ENCODE assay signal across 13 mouse cellular contexts in genomic region chr2:27775006-27775405, GRCm38 (mm10).
DNase-seq lines count a peak whose midpoint lies in the region; ATAC-seq lines count a peak whose summit lies in the region.
"Had no signal": no experiment of that assay in that cellular context is flagged by ENCODE, and none has a peak within 500 bp of the region (broad histone marks: within the 10 kb centered on the region; RNA-seq: fewer than 3 reads in every experiment).

No protein-coding gene starts in this region.

- no peak overlapping the region for H3K4me2 ChIP-seq in forebrain, embryonic 16.5 days (ENCODE audit: low read length)
- no peak overlapping the region for H3K4me2 ChIP-seq in kidney, embryonic 16.5 days (replicated peaks; ENCODE audit: low read depth, low read length)
- no peak overlapping the region; the same call in 1 of the 2 replicates for H3K4me2 ChIP-seq in limb, embryonic 12.5 days
- H3K4me2 ChIP-seq: hindbrain, embryonic 13.5 days; liver, embryonic 12.5 days; midbrain, embryonic 12.5 days had no signal

- 91% methylated on average over 10 of the region's 10 CpGs for WGBS in forebrain, embryonic 10.5 days
- WGBS in forebrain, embryonic 16.5 days = 88% methylated on average over 10 of the region's 10 CpGs
- 91% methylated on average over 10 of the region's 10 CpGs for WGBS in kidney, embryonic 16.5 days
- WGBS in limb, embryonic 12.5 days = 85% methylated on average over 10 of the region's 10 CpGs

- peaks cover 30% of the 10 kb centered on the region for H3K4me1 ChIP-seq in forebrain, embryonic 10.5 days
- H3K4me1 ChIP-seq in forebrain, embryonic 16.5 days (replicated peaks; ENCODE audit: control insufficient read depth, insufficient read depth, low read length) = no peaks in the 10 kb centered on the region
- H3K4me1 ChIP-seq in kidney, embryonic 16.5 days (ENCODE audit: insufficient read depth, low read length) = peaks cover 34% of the 10 kb centered on the region
- H3K4me1 ChIP-seq in brown adipose tissue, adult 24 weeks (ENCODE audit: control insufficient read depth, insufficient read depth, insufficient read length, low read length) = 0 out of 2 replicates have a peak, but pooled peaks cover 8% of the 10 kb centered on the region
- H3K4me1 ChIP-seq in limb, embryonic 12.5 days (replicated peaks) = peaks cover 50% of the 10 kb centered on the region
- H3K4me1 ChIP-seq: hindbrain, embryonic 13.5 days; midbrain, embryonic 12.5 days had no signal

- H3K27ac ChIP-seq in forebrain, embryonic 10.5 days = peak overlapping the region; percentile 21
- no peak overlapping the region for H3K27ac ChIP-seq in forebrain, embryonic 16.5 days (ENCODE audit: low read length)
- H3K27ac ChIP-seq in kidney, embryonic 16.5 days (ENCODE audit: low read length) = peak overlapping the region; percentile 93
- H3K27ac ChIP-seq in brown adipose tissue, adult 24 weeks (replicated peaks; ENCODE audit: low read depth, low read length) = peak overlapping the region; percentile 64
- peak overlapping the region; percentile 96 for H3K27ac ChIP-seq in limb, embryonic 12.5 days
- H3K27ac ChIP-seq: hindbrain, embryonic 13.5 days; liver, embryonic 12.5 days; midbrain, embryonic 12.5 days had no signal

- no peak overlapping the region for H3K4me3 ChIP-seq in forebrain, embryonic 10.5 days
- H3K4me3 ChIP-seq in forebrain, embryonic 16.5 days (replicated peaks; ENCODE audit: low read length) = no peak overlapping the region
- H3K4me3 ChIP-seq in kidney, embryonic 16.5 days (ENCODE audit: low read length) = no peak overlapping the region
- no peak overlapping the region for H3K4me3 ChIP-seq in brown adipose tissue, adult 24 weeks (ENCODE audit: insufficient read depth, low read depth, low read length)
- no peak overlapping the region for H3K4me3 ChIP-seq in limb, embryonic 12.5 days (replicated peaks)
- H3K4me3 ChIP-seq: hindbrain, embryonic 13.5 days; liver, embryonic 12.5 days; midbrain, embryonic 12.5 days had no signal

- no peaks in the 10 kb centered on the region for H3K36me3 ChIP-seq in forebrain, embryonic 10.5 days (replicated peaks)
- H3K36me3 ChIP-seq in forebrain, embryonic 16.5 days (ENCODE audit: control insufficient read depth, insufficient read depth) = no peaks in the 10 kb centered on the region
- no peaks in the 10 kb centered on the region for H3K36me3 ChIP-seq in kidney, embryonic 16.5 days (ENCODE audit: insufficient read depth, low read length)
- H3K36me3 ChIP-seq in limb, embryonic 12.5 days = no peaks in the 10 kb centered on the region
- H3K36me3 ChIP-seq: hindbrain, embryonic 13.5 days; liver, embryonic 12.5 days; midbrain, embryonic 12.5 days had no signal

- H3K27me3 ChIP-seq in forebrain, embryonic 10.5 days (ENCODE audit: poor library complexity, severe bottlenecking) = no peaks in the 10 kb centered on the region
- no peaks in the 10 kb centered on the region for H3K27me3 ChIP-seq in forebrain, embryonic 16.5 days (replicated peaks; ENCODE audit: control insufficient read depth, insufficient read depth, low read length)
- no peaks in the 10 kb centered on the region for H3K27me3 ChIP-seq in kidney, embryonic 16.5 days (ENCODE audit: insufficient read depth, low read length)
- no peaks in the 10 kb centered on the region for H3K27me3 ChIP-seq in limb, embryonic 12.5 days
- H3K27me3 ChIP-seq: hindbrain, embryonic 13.5 days; liver, embryonic 12.5 days; midbrain, embryonic 12.5 days had no signal

- H3K9me3 ChIP-seq in forebrain, embryonic 10.5 days = no peaks in the 10 kb centered on the region
- H3K9me3 ChIP-seq in forebrain, embryonic 16.5 days (ENCODE audit: control insufficient read depth, low read length) = no peaks in the 10 kb centered on the region
- H3K9me3 ChIP-seq in kidney, embryonic 16.5 days (ENCODE audit: low read length) = no peaks in the 10 kb centered on the region
- no peaks in the 10 kb centered on the region for H3K9me3 ChIP-seq in limb, embryonic 12.5 days
- H3K9me3 ChIP-seq: hindbrain, embryonic 13.5 days; liver, embryonic 12.5 days; midbrain, embryonic 12.5 days had no signal

- no peak for ATAC-seq in forebrain, embryonic 16.5 days
- ATAC-seq in kidney, embryonic 16.5 days (ENCODE audit: low FRiP score, low TSS enrichment) = no peak
- no peak for ATAC-seq in limb, embryonic 12.5 days (ENCODE audit: insufficient number of reproducible peaks, insufficient read depth, low FRiP score, low TSS enrichment, low read depth)
- ATAC-seq: liver, embryonic 12.5 days had no signal

- DNase-seq in forebrain, embryonic 10.5 days (ENCODE audit: extremely low spot score, low spot score) = no peak
- no peak for DNase-seq in kidney, postnatal 36 days
- no peak for DNase-seq in c-Kit-positive CD71-positive TER-119-positive erythroid progenitor cells, embryonic 14.5 days (ENCODE audit: low spot score)
- no peak for DNase-seq in frontal cortex, postnatal 36 days (ENCODE audit: low spot score in 2 of 2)
- DNase-seq: spleen, adult 18-20 months; thymus, postnatal 25 days had no signal

- H3K9ac ChIP-seq in forebrain, embryonic 16.5 days (replicated peaks; ENCODE audit: low read depth, low read length) = no peak overlapping the region
- H3K9ac ChIP-seq in kidney, embryonic 16.5 days (replicated peaks; ENCODE audit: low read length) = no peak overlapping the region
- no peak overlapping the region for H3K9ac ChIP-seq in limb, embryonic 12.5 days (replicated peaks)
- H3K9ac ChIP-seq: hindbrain, embryonic 13.5 days; liver, embryonic 12.5 days; midbrain, embryonic 12.5 days had no signal
